Mouse (Mus musculus) embryonic stem cell, embryonic (primary cell): ENCODE data around the gene Arl5b.

ENCODE experiments used
- CTCF ChIA-PET, 4 experiments: fragments of 300-600 bp in 2 of 4; fragments of 350-600 bp in 2 of 4; sonication (Branson Sonifier 250); formaldehyde crosslinking; loops; one replicate each; lab custom pipeline; 2022; ENCODE audit warnings: inconsistent platforms in 2 of 4; lab: Charles Lee
- POLR2A ChIA-PET, 4 experiments: fragments of 300-600 bp in 2 of 4; fragments of 350-600 bp in 2 of 4; sonication (Branson Sonifier 250); formaldehyde crosslinking; loops; one replicate each; lab custom pipeline; 2022; ENCODE audit warnings: antibody characterized with exemption in 4 of 4, inconsistent platforms in 1 of 4; lab: Charles Lee

Gene Arl5b

GRCm38 (mm10) chr2:15087308-15087707 is 38.1 kb downstream of the Arl5b start:
- POLR2A ChIA-PET, result no interaction called here

GRCm38 (mm10) chr2:15096514-15097090 is 47.4 kb downstream of the Arl5b start:
- ChIA-PET POLR2A (no interaction called here), CTCF (no interaction called here)

More at GRCm38 (mm10) chr2:15087308-15087707, 38.1 kb downstream of the Arl5b start:
- CTCF ChIA-PET, result no interaction called here

- ChIA-PET POLR2A (no interaction called here), CTCF (no interaction called here)
Measured at GRCm38 (mm10) chr2:15104386-15104785, 55.2 kb downstream of the Arl5b start.

- POLR2A ChIA-PET, result no interaction called here
- CTCF ChIA-PET, result no interaction called here
Measured at GRCm38 (mm10) chr2:15111290-15111689, 62.1 kb downstream of the Arl5b start.

- ChIA-PET POLR2A (no interaction called here), CTCF (no interaction called here)
Measured at GRCm38 (mm10) chr2:15111808-15112440, 62.7 kb downstream of the Arl5b start.

- POLR2A ChIA-PET, result no interaction called here
- CTCF ChIA-PET, result no interaction called here
Measured at GRCm38 (mm10) chr2:15112741-15113140, 63.5 kb downstream of the Arl5b start.

GRCm38 (mm10) chr2:15121217-15121680 is 72.1 kb downstream of the Arl5b start:
- POLR2A ChIA-PET, result no interaction called here

More at GRCm38 (mm10) chr2:15121217-15121680, 72.1 kb downstream of the Arl5b start:
- CTCF ChIA-PET, result no interaction called here
